Mouse (Mus musculus): ENCODE results near the gene Hoxd10. TPM values are rescaled to one million over a fixed set of nuclear protein-coding genes. Genes with fewer than 3 reads are reported as not detected.

Hoxd10 gene
- polyA plus RNA-seq, 1 experiment from 2014 or later: not detected

- H3K4me2 ChIP-seq: no peak overlapping the region
- ATAC-seq (ENCODE audit: insufficient read depth): no peak
- DNase-seq: no peak
- peaks cover 96% of the 10 kb centered on the region for H3K27me3 ChIP-seq (ENCODE audit: insufficient read depth, low read length)
- no peak overlapping the region for H3K9ac ChIP-seq
- no peaks in the 10 kb centered on the region for H3K9me3 ChIP-seq (ENCODE audit: low read depth, low read length)
- no peaks in the 10 kb centered on the region for H3K4me1 ChIP-seq (ENCODE audit: insufficient read depth)
- no peak overlapping the region for H3K4me3 ChIP-seq (ENCODE audit: low read depth, low read length)
- WGBS: 7% methylated on average over 10 of the region's 10 CpGs
- TF ChIP-seq CTCF (IDR thresholded peaks at IDR 0.05; ENCODE audit: low read depth): no peak
- no peak overlapping the region for H3K27ac ChIP-seq (ENCODE audit: low read depth)
- H3K36me3 ChIP-seq (ENCODE audit: insufficient read depth): no peaks in the 10 kb centered on the region
Measured at GRCm38 (mm10) chr2:74703317-74703716, 11.6 kb downstream of the Hoxd10 start.

- H3K27ac ChIP-seq (ENCODE audit: low read depth): no peak overlapping the region
- H3K4me2 ChIP-seq: no peak overlapping the region
- 2% methylated on average over 26 of the region's 26 CpGs for WGBS
- no peaks in the 10 kb centered on the region for H3K4me1 ChIP-seq (ENCODE audit: insufficient read depth)
- H3K36me3 ChIP-seq (ENCODE audit: insufficient read depth): no peaks in the 10 kb centered on the region
- TF ChIP-seq CTCF (IDR thresholded peaks at IDR 0.05; ENCODE audit: low read depth): no peak
- ATAC-seq (ENCODE audit: insufficient read depth): no peak
- no peaks in the 10 kb centered on the region for H3K9me3 ChIP-seq (ENCODE audit: low read depth, low read length)
- peaks cover 96% of the 10 kb centered on the region for H3K27me3 ChIP-seq (ENCODE audit: insufficient read depth, low read length)
- no peak overlapping the region for H3K9ac ChIP-seq
- no peak for DNase-seq
- no peak overlapping the region for H3K4me3 ChIP-seq (ENCODE audit: low read depth, low read length)
Measured at GRCm38 (mm10) chr2:74703720-74704392, 12.1 kb downstream of the Hoxd10 start.

GRCm38 (mm10) chr2:74704393-74704998 lies 12.8 kb downstream of the Hoxd10 start, which contains the start of gene Hoxd8:
Hoxd8 (plus strand) TSS chr2:74704615.
- Histone ChIP-seq H3K36me3 (ENCODE audit: insufficient read depth) (no peaks in the 10 kb centered on the region), H3K27me3 (ENCODE audit: insufficient read depth, low read length) (peaks cover 96% of the 10 kb centered on the region), H3K27ac (ENCODE audit: low read depth) (no peak within 1 kb of the TSS), H3K4me1 (ENCODE audit: insufficient read depth) (no peaks in the 10 kb centered on the region), H3K9me3 (ENCODE audit: low read depth, low read length) (no peaks in the 10 kb centered on the region), H3K4me3 (ENCODE audit: low read depth, low read length) (peak within 1 kb of the TSS; percentile 42), H3K4me2 (peak within 1 kb of the TSS; percentile 75), H3K9ac (peak within 1 kb of the TSS; percentile 36; the same call in 1 of the 2 replicates)
- ATAC-seq (ENCODE audit: insufficient read depth) (no peak), DNase-seq (peak; percentile 56)
- under 1% methylated on average over 45 of the region's 52 CpGs for WGBS
- no peak for TF ChIP-seq CTCF (IDR thresholded peaks at IDR 0.05; ENCODE audit: low read depth)

- Histone ChIP-seq H3K4me3 (ENCODE audit: low read depth, low read length) (peak overlapping the region; percentile 42), H3K27ac (ENCODE audit: low read depth) (no peak overlapping the region), H3K9ac (peak overlapping the region; percentile 36; the same call in 1 of the 2 replicates), H3K4me2 (peak overlapping the region; percentile 75), H3K4me1 (ENCODE audit: insufficient read depth) (no peaks in the 10 kb centered on the region), H3K9me3 (ENCODE audit: low read depth, low read length) (no peaks in the 10 kb centered on the region), H3K36me3 (ENCODE audit: insufficient read depth) (no peaks in the 10 kb centered on the region), H3K27me3 (ENCODE audit: insufficient read depth, low read length) (peaks cover 96% of the 10 kb centered on the region)
- TF ChIP-seq CTCF (IDR thresholded peaks at IDR 0.05; ENCODE audit: low read depth): no peak
- WGBS: under 1% methylated on average over 55 of the region's 66 CpGs
- ATAC-seq (ENCODE audit: insufficient read depth) (0 out of 2 replicates have a peak, but pooled peaks have one; percentile 22), DNase-seq (peak; percentile 49)
Measured at GRCm38 (mm10) chr2:74704999-74705466, 13.3 kb downstream of the Hoxd10 start.

GRCm38 (mm10) chr2:74705467-74706089 lies 13.9 kb downstream of the Hoxd10 start:
- H3K27ac ChIP-seq (ENCODE audit: low read depth): no peak overlapping the region
- H3K36me3 ChIP-seq (ENCODE audit: insufficient read depth): no peaks in the 10 kb centered on the region
- H3K9ac ChIP-seq: peak overlapping the region; percentile 36; the same call in 1 of the 2 replicates
- peak overlapping the region; percentile 42 for H3K4me3 ChIP-seq (ENCODE audit: low read depth, low read length)
- WGBS: under 1% methylated on average over 83 of the region's 85 CpGs
- ATAC-seq (ENCODE audit: insufficient read depth) (0 out of 2 replicates have a peak, but pooled peaks have one; percentile 44), DNase-seq (no peak)
- H3K4me2 ChIP-seq: peak overlapping the region; percentile 75
- no peaks in the 10 kb centered on the region for H3K9me3 ChIP-seq (ENCODE audit: low read depth, low read length)
- H3K27me3 ChIP-seq (ENCODE audit: insufficient read depth, low read length): peaks cover 96% of the 10 kb centered on the region
- TF ChIP-seq CTCF (IDR thresholded peaks at IDR 0.05; ENCODE audit: low read depth): no peak
- H3K4me1 ChIP-seq (ENCODE audit: insufficient read depth): no peaks in the 10 kb centered on the region

GRCm38 (mm10) chr2:74706393-74706960 lies 14.8 kb downstream of the Hoxd10 start:
- Histone ChIP-seq H3K4me3 (ENCODE audit: low read depth, low read length) (peak overlapping the region; percentile 42; the same call in 1 of the 2 replicates), H3K36me3 (ENCODE audit: insufficient read depth) (no peaks in the 10 kb centered on the region), H3K27ac (ENCODE audit: low read depth) (no peak overlapping the region), H3K9ac (no peak overlapping the region), H3K27me3 (ENCODE audit: insufficient read depth, low read length) (peaks cover 95% of the 10 kb centered on the region), H3K9me3 (ENCODE audit: low read depth, low read length) (no peaks in the 10 kb centered on the region), H3K4me1 (ENCODE audit: insufficient read depth) (no peaks in the 10 kb centered on the region), H3K4me2 (no peak overlapping the region)
- 1% methylated on average over 13 of the region's 13 CpGs for WGBS
- DNase-seq (no peak), ATAC-seq (ENCODE audit: insufficient read depth) (no peak)
- TF ChIP-seq CTCF (IDR thresholded peaks at IDR 0.05; ENCODE audit: low read depth): no peak

Measured in lung, embryonic 14.5 days (tissue).